Mouse (Mus musculus) ES-E14 (cell line): ENCODE results near the gene Sult5a1. TPM values are rescaled to one million over a fixed set of nuclear protein-coding genes. Genes with fewer than 3 reads are reported as not detected.

ENCODE experiments used
- DNase-seq: peaks from one replicate; pipeline ENCODE4 v3.0.0-alpha.2; 2013; ENCODE audit warnings: low read depth, low spot score
- H3K27ac ChIP-seq: 2 replicates; pipeline ENCODE4 v1.5.1; 2012; ENCODE audit warnings: low read depth, mild to moderate bottlenecking, low read length, moderate library complexity, mixed read lengths; ENCODE audit not compliant: poor library complexity, insufficient read depth, severe bottlenecking
- H3K36me3 ChIP-seq: 2 replicates; pipeline ENCODE4 v1.6.1; 2012; ENCODE audit warnings: mild to moderate bottlenecking, low read length, moderate library complexity, mixed read lengths; ENCODE audit not compliant: control insufficient read depth, poor library complexity, insufficient read depth, severe bottlenecking
- H3K4me1 ChIP-seq, 2 experiments: fragments of 150-350 bp in 1 of 2; sonication (generic) in 1 of 2; 2 replicates each; pipeline ENCODE4 v1.6.1; 2012; ENCODE audit warnings: low read length in 2 of 2, mild to moderate bottlenecking in 1 of 2, mixed read lengths in 1 of 2; ENCODE audit not compliant: control insufficient read depth in 2 of 2, insufficient read depth in 2 of 2, poor library complexity in 1 of 2
- H3K4me3 ChIP-seq, 2 experiments: fragments of 150-350 bp in 1 of 2; sonication (generic) in 1 of 2; 2 replicates each; pipeline ENCODE4 v1.5.1; 2012; ENCODE audit warnings: low read length in 2 of 2, low read depth in 1 of 2, mild to moderate bottlenecking in 1 of 2, mixed read lengths in 1 of 2; ENCODE audit not compliant: insufficient read depth in 1 of 2, poor library complexity in 1 of 2, severe bottlenecking in 1 of 2
- H3K9ac ChIP-seq: 2 replicates; pipeline ENCODE4 v1.6.1; 2012; ENCODE audit warnings: low read depth, mild to moderate bottlenecking, low read length, mixed read lengths; ENCODE audit not compliant: poor library complexity, insufficient read depth, severe bottlenecking
- H3K9me3 ChIP-seq: fragments of 150-350 bp; sonication (generic); 2 replicates; pipeline ENCODE4 v1.6.1; 2012; ENCODE audit warnings: low read depth, mild to moderate bottlenecking, low read length; ENCODE audit not compliant: control insufficient read depth, insufficient read depth
- CHD2 ChIP-seq: IDR thresholded peaks from 2 replicates; pipeline ENCODE4 v1.6.1; 2014; ENCODE audit warnings: mild to moderate bottlenecking, low read depth, low read length, inconsistent platforms
- HCFC1 ChIP-seq: IDR thresholded peaks from 2 replicates; pipeline ENCODE4 v1.6.1; 2012; ENCODE audit warnings: low read length, inconsistent platforms, borderline replicate concordance; ENCODE audit not compliant: insufficient read depth
- MAFK ChIP-seq: IDR thresholded peaks from 2 replicates; pipeline ENCODE4 v1.6.1; 2014; ENCODE audit warnings: mild to moderate bottlenecking, low read depth, low read length, inconsistent platforms; ENCODE audit not compliant: insufficient read depth
- ZC3H11A ChIP-seq: IDR thresholded peaks from 2 replicates; pipeline ENCODE4 v1.6.1; 2012; ENCODE audit warnings: low read depth, mild to moderate bottlenecking, inconsistent platforms, low read length, borderline replicate concordance
- ZNF384 ChIP-seq: IDR thresholded peaks from 2 replicates; pipeline ENCODE4 v1.6.1; 2012; ENCODE audit warnings: low read depth, low read length, inconsistent platforms
- in situ Hi-C, 2 experiments: fragments of 600-800 bp; cut with MboI; formaldehyde crosslinking; loops; one replicate each; pipeline ENCODE4 v1.15.1; 2025; ENCODE audit warnings: low sequenced_read_pairs in 2 of 2, inconsistent platforms in 1 of 2; ENCODE audit not compliant: unreplicated experiment in 2 of 2
- total RNA-seq: library from RNA; depleted of rRNA; stranded (reverse); fragments of 300-350 nt; gene quantifications from 2 replicates; pipeline ENCODE4 v1.2.3, GENCODE M21; 2012

Sult5a1 gene
- total RNA-seq, 1 experiment, result 3.3 TPM

GRCm38 (mm10) chr8:123122670-123123069 is 35.4 kb downstream of the Sult5a1 start:
- DNase-seq, result no peak
- Histone ChIP-seq H3K4me3 (no peak overlapping the region), H3K9me3 (no peaks in the 10 kb centered on the region), H3K36me3 (no peaks in the 10 kb centered on the region), H3K27ac (no peak overlapping the region), H3K9ac (no peak overlapping the region), H3K4me1 (peaks cover 2 to 9% of the 10 kb centered on the region in 2 experiments; a peak in 1 of 4 replicates)
- no peak for TF ChIP-seq ZNF384
- TF ChIP-seq CHD2, result no peak
- TF ChIP-seq MAFK, result no peak
- TF ChIP-seq ZC3H11A, result no peak
- no peak for TF ChIP-seq HCFC1
- in situ Hi-C loops, result no loop called here

- no peak overlapping the region for H3K9ac ChIP-seq
- no peak for TF ChIP-seq ZC3H11A
- TF ChIP-seq MAFK, result no peak
- TF ChIP-seq ZNF384, result no peak
- no peak for TF ChIP-seq HCFC1
- TF ChIP-seq CHD2, result no peak
- DNase-seq, result no peak
- H3K9me3 ChIP-seq, result no peaks in the 10 kb centered on the region
- no peak overlapping the region for H3K4me3 ChIP-seq
- H3K27ac ChIP-seq, result no peak overlapping the region
- H3K36me3 ChIP-seq, result no peaks in the 10 kb centered on the region
- in situ Hi-C loops, result no loop called here
- peaks cover 2 to 9% of the 10 kb centered on the region in 2 experiments; a peak in 1 of 4 replicates for H3K4me1 ChIP-seq
Observed at GRCm38 (mm10) chr8:123122059-123122458, 36.1 kb downstream of the Sult5a1 start.

GRCm38 (mm10) chr8:123117744-123118143 is 40.4 kb downstream of the Sult5a1 start:
- H3K27ac ChIP-seq, result no peak overlapping the region

GRCm38 (mm10) chr8:123117127-123117731 is 40.9 kb downstream of the Sult5a1 start, which contains the start of gene Cpne7:
Gene Cpne7, plus strand, starts transcription at chr8:123117374.
- H3K9ac ChIP-seq, result 0 out of 2 replicates have a peak within 1 kb of the TSS, but pooled peaks have one; percentile 4
- no peaks in the 10 kb centered on the region for H3K9me3 ChIP-seq
- in situ Hi-C loops, result no loop called here
- H3K4me1 ChIP-seq, result peaks cover 0 to 3% of the 10 kb centered on the region in 2 experiments; a peak in 1 of 4 replicates
- DNase-seq, result no peak
- H3K27ac ChIP-seq, result no peak within 1 kb of the TSS
- H3K4me3 ChIP-seq, result peak within 1 kb of the TSS; percentile 59 to 66
- H3K36me3 ChIP-seq, result no peaks in the 10 kb centered on the region
- TF ChIP-seq ZNF384 (no peak), HCFC1 (no peak), CHD2 (no peak), ZC3H11A (no peak), MAFK (no peak)

More at GRCm38 (mm10) chr8:123117744-123118143, 40.4 kb downstream of the Sult5a1 start:
- no peaks in the 10 kb centered on the region for H3K9me3 ChIP-seq
- peak overlapping the region; percentile 59 to 66 for H3K4me3 ChIP-seq
- H3K9ac ChIP-seq, result 0 out of 2 replicates have a peak overlapping the region, but pooled peaks have one; percentile 4
- in situ Hi-C loops, result no loop called here
- no peak for DNase-seq
- TF ChIP-seq CHD2 (no peak), ZNF384 (no peak), HCFC1 (no peak), MAFK (no peak), ZC3H11A (no peak)
- no peaks in the 10 kb centered on the region for H3K36me3 ChIP-seq
- H3K4me1 ChIP-seq, result peaks cover 0 to 3% of the 10 kb centered on the region in 2 experiments; a peak in 1 of 4 replicates

- H3K36me3 ChIP-seq, result no peaks in the 10 kb centered on the region
- DNase-seq, result no peak
- no peak for TF ChIP-seq CHD2
- TF ChIP-seq ZC3H11A, result no peak
- TF ChIP-seq MAFK, result no peak
- no peak for TF ChIP-seq HCFC1
- TF ChIP-seq ZNF384, result no peak
- no peaks in the 10 kb centered on the region for H3K9me3 ChIP-seq
- H3K4me3 ChIP-seq, result no peak overlapping the region
- H3K27ac ChIP-seq, result no peak overlapping the region
- in situ Hi-C loops, result no loop called here
- H3K4me1 ChIP-seq, result peaks cover 0 to 3% of the 10 kb centered on the region in 2 experiments; a peak in 1 of 4 replicates
- no peak overlapping the region for H3K9ac ChIP-seq
Observed at GRCm38 (mm10) chr8:123114644-123115043, 43.5 kb downstream of the Sult5a1 start.
